Mouse (Mus musculus) adrenal gland, postnatal 10 days (tissue): Measurements from ENCODE around the gene Zfp213. TPM values are rescaled to one million over a fixed set of nuclear protein-coding genes. Genes with fewer than 3 reads are reported as not detected.
"Not testable (repeated sequence)": the region's sequence is repeated elsewhere in the genome, so short reads cannot be mapped to it uniquely, and the experiment has no call there.

ENCODE experiments used
- DNase-seq: peaks from one replicate; pipeline ENCODE4 v3.0.0; 2021; ENCODE audit warnings: mixed read lengths
- total RNA-seq, 2 experiments: library from RNA; stranded (reverse); gene quantifications; 2 replicates each; pipeline ENCODE4 v1.2.3; 2021

Zfp213 gene
- total RNA-seq, 2 experiments from 2014 or later, result 7.9 to 8.0 TPM

DNA sequence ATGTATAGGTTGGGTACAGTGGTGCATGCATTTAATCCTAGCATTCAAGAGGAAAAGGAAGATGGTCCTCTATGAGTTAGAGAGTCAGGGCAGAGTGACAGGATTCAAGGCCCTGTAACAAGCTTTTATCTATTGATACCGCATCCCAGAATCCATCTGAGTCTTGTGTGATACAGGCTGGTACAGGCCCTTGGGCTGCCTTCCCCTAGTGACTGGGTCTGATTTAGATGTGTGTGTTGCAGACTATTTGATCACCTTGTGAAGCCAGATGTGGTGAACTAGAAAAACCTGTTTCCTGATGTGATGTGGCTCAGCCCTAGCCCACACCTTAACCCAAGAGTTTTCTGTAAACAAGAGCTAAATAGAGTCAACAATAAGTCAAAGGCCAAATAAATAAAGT lies 19.3 kb downstream of the Zfp213 start:
- DNase-seq, result no peak

DNA sequence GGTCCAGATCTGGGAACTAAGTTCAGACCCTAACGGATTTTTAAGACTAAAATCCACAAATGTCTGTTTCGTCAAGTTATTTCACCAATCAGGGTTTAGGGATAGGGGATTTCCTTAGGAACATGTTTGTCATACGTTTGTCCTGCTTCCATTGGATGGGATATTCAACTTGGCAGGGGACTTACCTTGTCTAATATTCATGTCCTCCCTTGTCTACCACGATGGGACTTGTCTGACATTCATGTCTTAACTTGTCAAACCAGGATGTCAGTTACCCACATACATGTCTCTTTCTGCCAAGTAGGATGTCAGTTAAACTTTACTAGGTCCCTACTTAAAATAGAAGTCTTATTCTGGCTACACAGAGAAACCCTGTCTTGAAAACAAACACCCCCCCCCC lies 20.1 kb downstream of the Zfp213 start:
- no peak for DNase-seq

DNA sequence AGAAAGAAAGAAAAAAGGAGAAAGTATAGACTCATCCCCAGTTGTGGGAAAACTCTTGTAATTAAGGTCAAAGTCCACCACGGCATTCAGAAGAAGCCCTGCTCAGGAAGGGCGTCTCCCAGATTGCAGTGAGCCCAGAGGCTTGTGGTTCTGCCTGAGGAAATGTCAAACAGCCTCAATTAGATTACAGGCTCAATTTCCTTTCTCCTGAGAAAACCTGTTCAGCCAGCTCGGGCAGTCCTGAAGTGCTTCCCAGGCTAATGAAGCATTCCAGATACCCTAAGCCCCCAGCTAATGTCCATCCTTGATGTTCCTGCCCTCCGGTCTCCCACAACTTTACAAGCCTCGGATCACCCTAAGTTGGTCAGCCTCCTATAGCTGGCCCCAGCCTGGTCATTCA lies 20.7 kb downstream of the Zfp213 start:
- no peak for DNase-seq

DNA sequence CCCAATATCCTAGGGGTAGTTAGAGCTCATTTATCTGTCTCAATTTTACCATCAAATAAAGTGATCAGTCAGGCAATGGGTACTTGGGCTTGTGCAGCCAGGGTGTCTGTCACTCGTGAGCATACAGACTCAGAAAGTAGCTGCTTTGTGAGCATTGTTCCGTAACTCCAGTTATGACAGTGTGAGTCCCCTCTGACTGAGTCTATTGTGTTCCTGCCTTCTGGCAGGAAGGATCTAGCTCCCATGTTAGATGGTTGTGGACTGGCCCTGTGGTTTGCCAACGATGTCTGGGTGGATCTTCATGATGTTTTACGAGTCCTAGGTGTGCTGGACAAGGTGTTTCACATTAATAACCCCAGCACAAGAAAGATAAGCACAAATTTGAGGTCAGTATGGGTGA lies 21.2 kb downstream of the Zfp213 start:
- DNase-seq, result no peak

DNA sequence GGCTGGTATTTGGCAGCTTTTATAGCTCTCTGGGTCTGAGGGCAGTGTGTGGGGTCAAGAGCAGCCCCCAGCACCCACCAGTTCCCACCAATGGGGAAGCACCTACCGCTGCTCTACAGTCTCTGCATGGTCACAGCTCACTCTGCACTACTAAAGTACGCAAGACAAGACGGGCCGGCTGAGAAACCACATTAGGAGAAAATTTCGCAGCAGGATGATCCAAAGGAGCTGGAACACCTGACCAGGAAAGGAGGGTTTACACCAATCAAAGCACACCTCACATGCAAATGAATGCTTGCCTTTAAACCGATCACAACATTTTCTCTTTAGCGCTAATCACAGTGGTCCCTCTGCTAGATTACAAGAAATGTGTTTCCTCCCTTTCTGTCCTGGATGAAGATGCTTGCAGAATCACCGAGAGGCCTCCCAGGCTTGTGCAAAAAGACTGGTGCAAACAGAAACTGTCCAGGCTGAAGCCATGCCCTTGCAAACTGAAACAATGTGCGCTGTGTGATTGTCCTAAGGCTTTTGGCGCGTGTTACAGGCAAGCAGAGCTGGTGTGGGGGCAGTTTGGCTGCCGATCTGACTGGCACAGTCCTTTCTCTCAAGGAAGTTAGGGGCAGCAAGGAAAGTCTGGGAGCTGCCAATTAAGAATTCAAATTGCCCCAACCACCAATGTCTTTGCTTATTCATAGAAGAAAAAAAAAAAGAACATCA lies 21.9 kb downstream of the Zfp213 start:
- DNase-seq, result no peak

DNA sequence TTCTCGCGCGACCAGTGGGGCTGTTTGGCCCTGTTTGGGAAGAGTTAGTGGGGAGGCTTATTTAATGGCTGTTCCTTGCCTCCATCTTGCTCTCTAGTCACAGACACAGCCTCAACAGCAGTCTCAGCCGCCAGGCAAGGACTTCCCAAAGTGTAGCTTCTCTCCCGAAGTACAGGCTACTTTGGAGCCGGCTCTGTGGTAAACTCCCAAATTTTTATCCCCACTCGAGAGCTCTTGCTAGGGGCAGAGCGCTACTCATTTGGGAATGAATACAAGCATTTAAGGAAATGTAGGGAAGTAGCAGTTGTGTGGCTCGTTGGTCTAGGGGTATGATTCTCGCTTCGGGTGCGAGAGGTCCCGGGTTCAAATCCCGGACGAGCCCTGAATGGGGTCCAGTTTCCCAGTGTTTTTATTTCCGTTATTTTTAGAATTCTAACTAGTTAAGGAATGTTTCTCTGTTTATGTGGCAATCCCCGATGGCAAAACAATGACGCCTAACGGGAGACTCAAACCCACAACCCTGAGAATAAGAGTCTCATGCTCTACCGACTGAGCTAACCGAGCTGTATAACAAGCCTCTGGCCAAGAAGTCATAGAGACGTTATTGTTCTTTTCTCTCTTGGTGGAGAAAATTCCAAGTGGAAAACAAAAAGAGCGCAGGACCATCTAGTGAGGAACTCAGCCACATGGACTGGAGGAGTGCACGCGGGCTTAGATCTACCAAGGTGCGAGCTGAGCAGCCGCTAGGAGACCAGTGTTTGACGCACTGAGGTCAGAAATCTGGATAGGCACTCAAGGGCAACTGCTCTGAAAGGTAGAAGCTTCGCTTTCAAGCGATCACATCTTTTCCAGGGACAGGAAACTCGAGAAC lies 23.2 kb downstream of the Zfp213 start:
- no peak for DNase-seq

GRCm38 (mm10) chr17:23540106-23540505 lies 23.9 kb downstream of the Zfp213 start:
- DNase-seq, result no peak

- no peak for DNase-seq
Observed at GRCm38 (mm10) chr17:23539608-23540007, 24.4 kb downstream of the Zfp213 start.

DNA sequence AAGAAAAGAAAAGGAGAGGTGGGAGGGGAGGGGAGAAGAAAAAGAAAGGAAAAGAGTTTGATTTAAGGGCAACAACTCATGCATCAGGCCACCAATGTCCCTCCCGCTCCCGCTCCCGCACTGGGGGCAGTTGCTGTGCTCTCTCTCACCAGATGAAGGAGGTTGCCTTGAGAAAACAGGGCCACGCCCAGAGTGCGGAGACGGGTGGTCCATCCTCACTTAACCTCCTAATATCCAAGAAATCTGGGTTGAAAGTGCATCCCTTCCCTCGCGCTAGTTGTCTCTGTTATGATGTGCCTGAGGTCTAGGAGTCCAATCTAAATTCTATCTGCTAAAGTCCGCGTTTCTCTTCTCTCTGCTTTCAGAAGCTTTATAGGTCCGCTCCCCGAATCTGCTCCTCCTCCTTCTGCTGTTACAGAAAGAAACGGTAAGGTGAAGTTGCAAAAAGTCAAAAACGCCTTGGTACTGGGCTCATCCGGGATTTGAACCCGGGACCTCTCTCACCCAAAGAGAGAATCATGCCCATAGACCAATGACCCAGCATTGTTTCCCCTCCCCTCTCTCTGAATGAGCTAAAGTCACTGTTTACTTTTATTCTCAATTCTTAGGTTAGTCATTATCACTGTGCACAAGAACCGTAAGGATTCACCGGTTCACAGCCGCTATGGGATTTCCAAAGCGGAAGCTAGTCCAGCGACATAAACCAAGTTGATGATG lies 25.6 kb downstream of the Zfp213 start:
- DNase-seq, result no peak

- no peak for DNase-seq
Observed at GRCm38 (mm10) chr17:23537554-23538255, 26.3 kb downstream of the Zfp213 start.

DNA sequence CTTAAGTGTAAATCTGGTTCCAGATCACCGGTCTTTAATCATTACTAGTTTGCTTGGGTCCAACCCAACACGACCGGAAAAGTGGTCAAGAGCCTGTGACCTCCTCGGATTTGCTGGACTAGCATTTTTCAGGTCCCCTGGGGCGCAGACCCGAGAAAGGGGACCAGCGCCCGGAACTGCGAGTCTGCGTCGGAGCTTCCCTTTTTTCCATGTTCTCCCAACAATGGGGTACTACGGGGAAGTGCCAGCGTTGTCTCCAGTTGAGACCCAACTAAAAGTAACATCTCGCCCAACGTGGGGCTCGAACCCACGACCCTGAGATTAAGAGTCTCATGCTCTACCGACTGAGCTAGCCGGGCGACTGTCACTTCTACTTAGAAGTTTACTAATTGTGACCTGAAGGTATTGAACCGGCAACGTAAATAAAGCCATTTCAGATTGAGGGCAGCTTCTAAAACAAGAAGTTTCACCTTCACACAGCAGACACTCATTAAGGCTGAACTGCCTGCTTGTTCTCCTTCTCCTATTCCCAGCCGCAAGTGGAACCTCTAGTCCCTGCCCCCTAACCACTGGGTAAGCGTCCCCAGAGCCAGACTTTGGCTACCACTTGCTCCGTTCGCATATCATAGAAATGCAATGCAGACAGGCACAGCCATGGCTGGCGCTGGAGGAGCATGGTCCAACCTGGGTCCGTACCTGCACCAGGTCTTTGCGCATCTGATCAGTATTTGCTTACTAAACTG lies 28.8 kb downstream of the Zfp213 start:
- not testable (repeated sequence) for DNase-seq

DNA sequence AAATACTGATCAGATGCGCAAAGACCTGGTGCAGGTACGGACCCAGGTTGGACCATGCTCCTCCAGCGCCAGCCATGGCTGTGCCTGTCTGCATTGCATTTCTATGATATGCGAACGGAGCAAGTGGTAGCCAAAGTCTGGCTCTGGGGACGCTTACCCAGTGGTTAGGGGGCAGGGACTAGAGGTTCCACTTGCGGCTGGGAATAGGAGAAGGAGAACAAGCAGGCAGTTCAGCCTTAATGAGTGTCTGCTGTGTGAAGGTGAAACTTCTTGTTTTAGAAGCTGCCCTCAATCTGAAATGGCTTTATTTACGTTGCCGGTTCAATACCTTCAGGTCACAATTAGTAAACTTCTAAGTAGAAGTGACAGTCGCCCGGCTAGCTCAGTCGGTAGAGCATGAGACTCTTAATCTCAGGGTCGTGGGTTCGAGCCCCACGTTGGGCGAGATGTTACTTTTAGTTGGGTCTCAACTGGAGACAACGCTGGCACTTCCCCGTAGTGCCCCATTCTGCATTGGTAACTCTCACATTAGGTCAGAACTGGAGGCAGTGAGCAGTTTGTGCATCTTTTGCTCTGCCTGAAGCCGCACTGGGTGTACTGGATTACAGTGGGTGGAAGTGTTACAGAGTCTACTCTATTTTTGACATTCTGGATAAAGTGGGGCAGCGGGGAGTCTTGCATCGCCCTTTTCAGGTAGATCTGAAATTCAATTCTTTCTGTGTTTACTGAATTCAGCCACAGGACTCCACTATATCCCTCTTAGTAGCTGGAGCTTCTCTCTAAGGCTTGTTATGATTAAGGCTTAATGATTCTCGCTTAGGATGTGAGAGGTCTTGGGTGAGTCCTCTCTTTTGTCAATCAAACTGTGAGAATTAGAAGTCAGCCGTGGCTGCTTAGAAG lies 30.2 kb downstream of the Zfp213 start:
- not testable (repeated sequence) for DNase-seq

DNA sequence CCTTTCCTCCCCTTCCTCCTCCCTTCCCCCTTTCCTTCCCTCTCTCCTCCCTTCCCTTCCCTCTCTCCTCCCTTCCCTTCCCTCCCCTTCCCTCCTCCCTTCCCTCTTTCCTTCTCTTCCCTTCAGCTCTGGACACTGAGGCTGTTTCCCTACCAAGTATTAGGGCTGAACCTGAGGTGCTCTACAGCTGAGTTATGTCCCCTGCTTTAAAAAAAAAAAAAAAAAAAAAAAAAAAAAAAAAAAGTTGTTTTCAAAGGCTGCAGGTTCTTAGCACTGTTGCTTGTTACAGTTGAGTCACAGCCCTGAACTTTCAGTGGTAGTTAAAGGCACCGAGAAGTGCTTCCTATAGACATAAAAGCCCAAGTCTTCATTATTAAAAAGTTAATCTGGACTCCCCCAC lies 32.6 kb downstream of the Zfp213 start:
- DNase-seq, result not testable (repeated sequence)

- DNase-seq, result not testable (repeated sequence)
Observed at GRCm38 (mm10) chr17:23522941-23523732, 40.9 kb downstream of the Zfp213 start.

DNA sequence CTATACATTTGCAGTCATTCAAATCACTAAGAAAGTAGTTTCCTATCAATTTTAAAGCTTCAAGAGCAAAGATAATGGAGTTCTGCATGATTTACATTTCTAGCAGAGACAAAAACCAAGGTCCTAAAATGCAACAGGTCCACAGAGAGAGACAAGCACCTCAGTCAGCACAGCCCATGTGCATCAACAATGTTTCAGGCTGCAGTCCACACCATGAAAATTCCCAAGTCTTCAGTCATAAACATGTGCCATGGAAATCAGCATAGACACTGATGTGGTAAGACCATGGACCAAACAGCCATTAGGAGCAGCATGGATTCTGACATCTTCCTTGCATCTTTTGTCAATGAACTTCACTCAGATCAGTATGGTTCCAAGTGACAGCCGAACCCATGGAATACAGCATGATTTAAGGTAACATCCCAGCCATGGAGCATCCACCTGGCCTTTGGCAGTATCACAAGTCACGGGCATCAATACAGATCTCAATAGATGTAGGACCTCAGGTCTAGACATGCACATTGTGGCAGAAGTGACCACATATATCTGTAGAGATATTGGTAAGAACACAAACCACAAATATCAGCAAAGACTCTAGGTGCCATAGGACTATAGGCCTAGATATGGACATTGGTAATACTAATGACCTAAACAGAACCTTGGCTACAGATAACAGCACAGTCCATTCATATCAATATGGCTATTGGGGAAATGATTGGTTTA lies 45.2 kb downstream of the Zfp213 start:
- no peak for DNase-seq
